10 mouse cellular contexts compared by ENCODE assay signal in genomic region chr19:16128715-16129114, GRCm38 (mm10). TPM values are rescaled to one million over a fixed set of nuclear protein-coding genes. Genes with fewer than 3 reads are reported as not detected.
DNase-seq lines count a peak whose midpoint lies in the region; TF ChIP-seq lines count a peak whose summit lies in the region.
"Had no signal": no experiment of that assay in that cellular context is flagged by ENCODE, and none has a peak within 500 bp of the region (broad histone marks: within the 10 kb centered on the region; RNA-seq: fewer than 3 reads in every experiment).

No protein-coding gene starts in this region.

- TF ChIP-seq CTCF in layer of hippocampus, adult 2 months (conservative IDR thresholded peaks at IDR 0.05), result peak; percentile 64

- H3K27me3 ChIP-seq in limb, embryonic 10.5 days (ENCODE audit: low read depth, poor library complexity, severe bottlenecking), result no peaks in the 10 kb centered on the region
- H3K27me3 ChIP-seq: neural tube, embryonic 12.5 days had no signal

- WGBS in limb, embryonic 10.5 days, result 56% methylated on average over 5 of the region's 5 CpGs

- H3K27ac ChIP-seq in layer of hippocampus, adult 2 months, result no peak overlapping the region
- H3K27ac ChIP-seq in limb, embryonic 10.5 days, result no peak overlapping the region
- H3K27ac ChIP-seq: neural tube, embryonic 12.5 days had no signal

- H3K4me1 ChIP-seq in limb, embryonic 10.5 days, result peaks cover 9% of the 10 kb centered on the region; the same call in 1 of the 2 replicates

- peak; percentile 15 for DNase-seq in adrenal gland, postnatal 25 days
- DNase-seq in adrenal gland, adult 18-20 months (ENCODE audit: low spot score in 2 of 2), result no peak
- DNase-seq in layer of hippocampus, adult 2 months (ENCODE audit: low spot score in 2 of 2), result no peak
- DNase-seq in layer of hippocampus, postnatal 36 days, result no peak
- DNase-seq in heart, postnatal 4 days, result peak; percentile 27
- DNase-seq in skeletal muscle tissue, adult 2 months (ENCODE audit: low read depth, low spot score), result peak; percentile 53
- no peak for DNase-seq in limb, embryonic 10.5 days (ENCODE audit: low spot score)
- no peak for DNase-seq in left cerebral cortex, adult 9 months (ENCODE audit: low spot score in 2 of 2)
- DNase-seq: cerebellum, adult 9-10 months had no signal

- H3K9me3 ChIP-seq in limb, embryonic 10.5 days (replicated peaks), result no peaks in the 10 kb centered on the region
- H3K9me3 ChIP-seq: neural tube, embryonic 12.5 days had no signal

- H3K4me3 ChIP-seq in layer of hippocampus, adult 2 months, result no peak overlapping the region
- no peak overlapping the region for H3K4me3 ChIP-seq in limb, embryonic 10.5 days
- H3K4me3 ChIP-seq: neural tube, embryonic 12.5 days had no signal

- no peaks in the 10 kb centered on the region for H3K36me3 ChIP-seq in limb, embryonic 10.5 days
- H3K36me3 ChIP-seq: neural tube, embryonic 12.5 days had no signal

RNA-seq across cellular contexts. Expression of gene Gnaq, which starts 3.9 kb away (rescaled TPM):
- 64.1 and 65.7 TPM in 2 replicates for total RNA-seq in adrenal gland, postnatal 25 days (2021)
- total RNA-seq in adrenal gland, adult 18-20 months (2021), result 10 to 100 TPM; 47.2 to 53.6 TPM
- 100 to 1,000 TPM; 204 to 207 TPM for total RNA-seq in layer of hippocampus, adult 2 months (2021)
- total RNA-seq in layer of hippocampus, postnatal 36 days (2021), result 100 to 1,000 TPM; 208 to 214 TPM
- 10 to 100 TPM; 43.6 to 46.0 TPM for total RNA-seq in heart, postnatal 4 days (2021)
- polyA plus RNA-seq in limb, embryonic 10.5 days (2016; fragmentation: Nextera tagmentation; extraction: Ambion mirVana), result 16.8 and 19.6 TPM in 2 replicates

Comparison
In these comparisons a context has a peak if more than half of its experiments do, and no peak if none do; other contexts are left out.
1. DNase-seq: peak in adrenal gland, postnatal 25 days (single experiment), heart, postnatal 4 days (single experiment) and skeletal muscle tissue, adult 2 months (single experiment); none in adrenal gland, adult 18-20 months (0 of 2), layer of hippocampus, adult 2 months (0 of 2), layer of hippocampus, postnatal 36 days (0 of 2), limb, embryonic 10.5 days (single experiment) and left cerebral cortex, adult 9 months (0 of 2).